Mouse (Mus musculus) lung, embryonic 16.5 days (tissue): ENCODE data around the gene Agbl5. TPM values are rescaled to one million over a fixed set of nuclear protein-coding genes. Genes with fewer than 3 reads are reported as not detected.

Source experiments
- ATAC-seq: fragments of 200-750 bp; cut with Nextera tagmentation; 2 replicates; pipeline ENCODE4 v1.8.0; 2017; ENCODE audit warnings: low read depth, mild to moderate bottlenecking, moderate library complexity
- H3K27ac ChIP-seq: fragments of 300-500 bp; sonication (generic); 2 replicates; pipeline ENCODE4 v1.5.1; 2014; ENCODE audit warnings: mild to moderate bottlenecking, control low read depth, low read length
- H3K27me3 ChIP-seq: fragments of 300-500 bp; sonication (generic); 2 replicates; pipeline ENCODE4 v1.6.1; 2014; ENCODE audit warnings: low read depth, low read length, mixed read lengths; ENCODE audit not compliant: control insufficient read depth, insufficient read depth
- H3K36me3 ChIP-seq: fragments of 300-500 bp; sonication (generic); 2 replicates; pipeline ENCODE4 v1.6.1; 2014; ENCODE audit warnings: low read length; ENCODE audit not compliant: control insufficient read depth, insufficient read depth
- H3K4me1 ChIP-seq: fragments of 300-500 bp; sonication (generic); replicated peaks from 2 replicates; pipeline ENCODE4 v1.6.1; 2014; ENCODE audit warnings: low read length, mixed read lengths; ENCODE audit not compliant: control insufficient read depth, insufficient read depth
- H3K4me2 ChIP-seq: fragments of 300-500 bp; sonication (generic); 2 replicates; pipeline ENCODE4 v1.6.1; 2014; ENCODE audit warnings: low read depth, low read length, control low read depth
- H3K4me3 ChIP-seq: fragments of 300-500 bp; sonication (generic); 2 replicates; pipeline ENCODE4 v1.5.1; 2014; ENCODE audit warnings: mild to moderate bottlenecking, low read length, control low read depth
- H3K9ac ChIP-seq: fragments of 300-500 bp; sonication (generic); 2 replicates; pipeline ENCODE4 v1.6.1; 2014; ENCODE audit warnings: low read length, control low read depth
- H3K9me3 ChIP-seq: fragments of 300-500 bp; sonication (generic); 2 replicates; pipeline ENCODE4 v1.6.1; 2016; ENCODE audit warnings: low read length; ENCODE audit not compliant: control insufficient read depth
- WGBS: fragments of 180-500 bp; shearing (Covaris S2); extraction: QIAGEN DNeasy Blood & Tissue Kit; methylation state at CpG from one replicate; pipeline ENCODE4 v1.1.7; 2014; 5-methylcytosine and 5-hydroxymethylcytosine counted together
- polyA plus RNA-seq: library from polyadenylated mRNA; unstranded; fragments of >200 nt; fragmentation: Nextera tagmentation; extraction: Ambion mirVana; gene quantifications from 2 replicates; pipeline ENCODE4 v1.2.1, GENCODE M21; 2015

Gene Agbl5
- polyA plus RNA-seq, 1 experiment from 2014 or later = 21.2 TPM

DNA sequence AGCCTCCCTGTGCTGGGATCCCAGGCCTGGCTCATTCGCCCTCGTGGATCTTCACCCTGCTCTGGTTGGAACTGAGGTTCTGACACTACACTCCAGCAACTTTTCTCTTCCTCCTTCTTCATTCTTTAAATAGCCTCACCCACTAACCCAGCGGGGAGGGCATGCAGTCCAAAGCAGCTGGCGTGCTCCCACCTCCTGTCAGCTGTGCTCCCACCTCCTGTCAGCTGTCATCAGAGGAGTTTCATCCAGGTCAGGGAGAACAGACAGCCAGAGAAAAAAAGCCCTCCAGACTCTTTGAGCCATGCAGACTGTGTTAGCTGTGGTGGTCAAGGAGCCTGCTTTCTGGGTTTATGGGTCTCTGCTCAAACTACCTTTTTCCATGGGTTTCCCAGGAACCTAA is 42.9 kb downstream of the Agbl5 start:
- no peaks in the 10 kb centered on the region for H3K9me3 ChIP-seq
- no peaks in the 10 kb centered on the region for H3K27me3 ChIP-seq
- WGBS = 67% methylated on average over 4 of the region's 4 CpGs
- ATAC-seq = no peak
- no peak overlapping the region for H3K4me2 ChIP-seq
- no peak overlapping the region for H3K9ac ChIP-seq
- no peaks in the 10 kb centered on the region for H3K36me3 ChIP-seq
- no peaks in the 10 kb centered on the region for H3K4me1 ChIP-seq
- no peak overlapping the region for H3K27ac ChIP-seq
- H3K4me3 ChIP-seq = no peak overlapping the region

DNA sequence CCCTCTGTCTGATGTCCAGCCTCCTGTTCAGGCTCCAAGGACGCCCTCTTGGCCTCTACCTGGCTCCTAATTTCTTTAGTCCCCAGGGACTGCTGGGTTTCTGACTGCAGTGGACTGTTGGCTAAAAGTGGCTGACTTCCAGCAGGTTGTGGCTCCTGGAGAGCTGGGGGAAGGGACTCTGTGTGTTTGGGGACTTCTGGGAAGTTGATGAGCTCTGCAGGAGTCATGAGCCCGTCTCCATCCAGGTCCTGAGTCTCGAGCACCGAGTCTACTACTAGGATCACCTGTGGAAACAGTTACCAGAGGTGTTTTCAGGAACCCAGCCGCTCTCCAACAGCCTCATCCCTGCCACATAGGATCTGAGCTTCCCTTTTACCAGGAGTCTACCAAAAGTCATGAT is 45.2 kb downstream of the Agbl5 start:
- 58% methylated on average over 5 of the region's 5 CpGs for WGBS
- H3K4me3 ChIP-seq = no peak overlapping the region
- ATAC-seq = no peak

DNA sequence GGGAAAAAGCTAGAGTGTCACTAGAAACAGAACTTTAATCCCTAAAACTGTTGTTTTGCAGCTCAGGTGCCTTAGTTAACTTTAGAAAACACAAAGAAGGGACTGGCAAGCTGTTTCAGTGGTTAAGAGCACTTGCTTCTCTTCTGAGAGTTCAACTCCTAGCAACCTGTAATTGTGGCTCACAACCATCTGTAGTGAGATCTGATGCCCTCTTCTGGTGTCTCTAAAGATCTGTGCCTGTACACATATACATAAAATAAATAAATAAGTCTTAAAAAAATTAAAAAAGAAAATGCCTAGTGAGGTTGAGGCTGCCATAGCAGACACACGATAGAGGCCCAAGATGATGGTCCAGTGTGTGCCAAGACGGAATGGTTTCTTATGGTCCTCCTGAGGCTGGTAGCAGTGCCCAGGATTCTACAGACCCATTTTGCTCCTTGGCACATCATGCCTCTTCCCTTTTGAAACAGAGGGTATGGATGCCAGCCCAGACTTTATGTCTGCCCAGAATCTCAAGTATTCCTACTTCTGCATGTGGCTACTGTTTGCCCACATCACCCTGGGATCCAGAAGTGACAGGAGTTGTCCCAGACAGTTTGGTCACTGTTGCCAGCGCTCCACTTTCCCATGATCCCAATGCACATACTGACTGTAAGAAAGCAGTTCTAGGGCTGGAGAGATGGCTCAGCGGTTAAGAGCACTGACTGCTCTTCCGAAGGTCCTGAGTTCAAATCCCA is 46.4 kb downstream of the Agbl5 start:
- Histone ChIP-seq H3K9me3 (no peaks in the 10 kb centered on the region), H3K4me3 (no peak overlapping the region), H3K27me3 (no peaks in the 10 kb centered on the region), H3K36me3 (no peaks in the 10 kb centered on the region), H3K27ac (no peak overlapping the region), H3K9ac (no peak overlapping the region), H3K4me1 (no peaks in the 10 kb centered on the region), H3K4me2 (no peak overlapping the region)
- WGBS = 79% methylated on average over 5 of the region's 5 CpGs
- no peak for ATAC-seq

More for the DNA sequence above, 45.2 kb downstream of the Agbl5 start:
- Histone ChIP-seq H3K27ac (no peak overlapping the region), H3K36me3 (no peaks in the 10 kb centered on the region), H3K27me3 (no peaks in the 10 kb centered on the region), H3K4me2 (no peak overlapping the region), H3K9me3 (no peaks in the 10 kb centered on the region), H3K4me1 (no peaks in the 10 kb centered on the region), H3K9ac (no peak overlapping the region)

DNA sequence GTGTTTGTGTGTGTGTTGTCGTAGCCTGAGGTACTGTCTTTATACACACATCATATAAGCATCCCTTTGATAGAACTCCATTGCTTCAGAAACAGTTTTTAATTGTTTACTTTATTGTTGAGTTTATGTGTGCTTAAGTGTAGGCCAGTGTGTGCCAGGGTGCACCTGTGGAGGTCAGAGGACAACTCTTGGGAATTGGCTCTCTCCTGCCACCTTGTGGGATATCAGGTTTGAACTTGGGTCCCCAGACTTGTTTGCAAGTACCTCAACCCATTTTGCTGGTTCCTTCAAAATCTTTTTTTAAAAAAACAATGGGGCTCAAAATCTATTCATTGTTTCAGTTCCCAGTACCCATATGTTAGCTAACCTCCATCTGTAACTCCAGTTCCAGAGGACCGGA is 54.5 kb downstream of the Agbl5 start:
- Histone ChIP-seq H3K36me3 (no peaks in the 10 kb centered on the region), H3K27ac (no peak overlapping the region), H3K27me3 (no peaks in the 10 kb centered on the region; the same call in 1 of the 2 replicates), H3K4me2 (no peak overlapping the region), H3K9me3 (no peaks in the 10 kb centered on the region), H3K4me1 (no peaks in the 10 kb centered on the region), H3K4me3 (no peak overlapping the region), H3K9ac (no peak overlapping the region)
- no peak for ATAC-seq
- 83% methylated on average over 2 of the region's 2 CpGs for WGBS

DNA sequence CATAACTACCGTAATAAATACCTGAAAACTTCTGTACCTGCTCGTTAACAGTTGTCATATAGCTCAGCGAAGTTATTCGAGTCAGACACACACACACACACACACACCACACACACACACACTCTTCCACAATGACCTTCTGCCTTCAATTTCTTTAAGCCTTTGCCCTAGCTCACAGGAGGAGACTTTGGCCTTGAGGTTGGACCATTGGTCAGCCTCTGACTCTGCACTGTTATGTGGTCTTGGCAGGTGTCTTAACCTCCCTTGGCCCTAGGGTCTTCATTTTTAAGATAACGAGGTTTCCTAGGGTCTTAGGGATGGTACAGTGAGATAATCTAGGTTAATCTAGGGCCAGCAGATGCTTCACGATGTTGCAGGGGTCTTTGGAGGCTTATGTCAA is 55.9 kb downstream of the Agbl5 start:
- H3K4me3 ChIP-seq = no peak overlapping the region
- no peaks in the 10 kb centered on the region for H3K36me3 ChIP-seq
- H3K4me1 ChIP-seq = peaks cover 4% of the 10 kb centered on the region; the same call in 1 of the 2 replicates
- WGBS = 88% methylated on average over 6 of the region's 6 CpGs
- no peak overlapping the region for H3K9ac ChIP-seq
- H3K27ac ChIP-seq = no peak overlapping the region
- no peak for ATAC-seq
- H3K27me3 ChIP-seq = no peaks in the 10 kb centered on the region; the same call in 1 of the 2 replicates
- H3K4me2 ChIP-seq = no peak overlapping the region
- H3K9me3 ChIP-seq = no peaks in the 10 kb centered on the region

DNA sequence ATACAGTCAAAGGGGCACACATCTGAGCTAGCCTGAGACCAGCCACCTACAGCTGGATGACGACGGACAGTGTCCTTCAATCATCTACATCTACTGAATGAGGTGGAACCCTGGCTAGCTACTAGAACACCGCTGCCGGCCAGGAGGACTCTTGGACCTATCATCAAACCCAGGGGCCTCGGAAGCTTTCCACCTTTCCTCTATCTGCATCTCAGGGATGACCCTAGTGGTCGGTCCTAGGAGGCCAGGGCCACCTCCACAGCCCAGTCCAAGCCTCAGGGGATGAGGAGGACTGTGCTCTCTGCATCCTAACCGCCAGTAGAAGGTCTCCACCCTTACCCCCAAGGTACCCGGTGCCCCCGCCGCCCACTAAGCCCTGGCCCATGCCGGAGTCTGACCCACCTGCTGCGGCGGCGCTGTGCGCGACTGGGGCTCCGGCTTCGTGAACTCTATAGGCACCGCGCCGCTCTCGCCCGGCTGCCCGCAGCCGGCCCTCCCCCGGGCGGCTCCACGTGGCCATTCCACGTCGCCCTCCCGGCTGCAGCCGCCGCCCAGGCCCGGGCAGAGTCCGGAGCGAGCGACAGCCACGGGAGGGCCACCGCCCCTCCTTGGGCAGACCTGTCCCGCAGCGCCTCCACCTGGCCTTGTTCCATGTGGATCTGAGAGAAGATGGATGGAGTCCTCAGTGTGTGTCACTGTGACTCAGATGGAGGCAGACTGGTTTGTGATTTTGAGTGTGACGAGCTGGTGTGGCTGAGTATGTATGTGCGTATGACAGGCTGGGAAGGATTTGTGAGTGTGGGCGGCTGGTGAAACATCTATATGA is 56.7 kb downstream of the Agbl5 start, which contains the start of gene Cgref1:
TSS of gene Cgref1 (minus strand) at position 636 of the 826 bp plus-strand sequence.
- Histone ChIP-seq H3K9ac (peak within 1 kb of the TSS; percentile 55), H3K36me3 (no peaks in the 10 kb centered on the region), H3K4me2 (peak within 1 kb of the TSS; percentile 68), H3K4me1 (peaks cover 7% of the 10 kb centered on the region), H3K27ac (no peak within 1 kb of the TSS), H3K27me3 (no peaks in the 10 kb centered on the region; the same call in 1 of the 2 replicates), H3K9me3 (no peaks in the 10 kb centered on the region), H3K4me3 (peak within 1 kb of the TSS; percentile 47)
- peak; percentile 48 for ATAC-seq
- WGBS = 4% methylated on average over 44 of the region's 44 CpGs

DNA sequence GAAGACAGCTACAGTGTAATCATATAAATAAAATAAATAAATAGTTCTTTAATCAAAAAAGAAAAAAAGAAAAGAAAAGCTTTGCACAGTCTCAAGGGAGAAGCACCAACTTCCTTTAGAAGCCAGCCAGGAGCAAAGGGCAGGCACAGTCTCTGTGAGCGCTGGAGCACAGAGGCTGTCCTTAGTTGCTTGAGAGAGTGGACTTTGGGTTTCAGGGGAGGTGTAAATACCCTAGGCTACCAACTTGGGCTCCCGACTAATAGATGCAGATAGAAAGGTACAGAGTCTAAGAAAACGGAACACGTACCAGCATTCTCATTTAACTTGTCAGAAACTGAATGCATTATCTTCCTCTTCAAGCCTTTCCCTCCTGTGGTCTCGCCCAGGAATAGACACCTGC is 60.1 kb downstream of the Agbl5 start:
- WGBS = 81% methylated on average over 5 of the region's 5 CpGs
- H3K9ac ChIP-seq = no peak overlapping the region
- no peaks in the 10 kb centered on the region for H3K9me3 ChIP-seq
- peaks cover 9% of the 10 kb centered on the region for H3K36me3 ChIP-seq
- H3K4me1 ChIP-seq = peaks cover 15% of the 10 kb centered on the region
- no peak overlapping the region for H3K4me3 ChIP-seq
- ATAC-seq = no peak
- no peaks in the 10 kb centered on the region; the same call in 1 of the 2 replicates for H3K27me3 ChIP-seq
- H3K4me2 ChIP-seq = no peak overlapping the region
- H3K27ac ChIP-seq = no peak overlapping the region

DNA sequence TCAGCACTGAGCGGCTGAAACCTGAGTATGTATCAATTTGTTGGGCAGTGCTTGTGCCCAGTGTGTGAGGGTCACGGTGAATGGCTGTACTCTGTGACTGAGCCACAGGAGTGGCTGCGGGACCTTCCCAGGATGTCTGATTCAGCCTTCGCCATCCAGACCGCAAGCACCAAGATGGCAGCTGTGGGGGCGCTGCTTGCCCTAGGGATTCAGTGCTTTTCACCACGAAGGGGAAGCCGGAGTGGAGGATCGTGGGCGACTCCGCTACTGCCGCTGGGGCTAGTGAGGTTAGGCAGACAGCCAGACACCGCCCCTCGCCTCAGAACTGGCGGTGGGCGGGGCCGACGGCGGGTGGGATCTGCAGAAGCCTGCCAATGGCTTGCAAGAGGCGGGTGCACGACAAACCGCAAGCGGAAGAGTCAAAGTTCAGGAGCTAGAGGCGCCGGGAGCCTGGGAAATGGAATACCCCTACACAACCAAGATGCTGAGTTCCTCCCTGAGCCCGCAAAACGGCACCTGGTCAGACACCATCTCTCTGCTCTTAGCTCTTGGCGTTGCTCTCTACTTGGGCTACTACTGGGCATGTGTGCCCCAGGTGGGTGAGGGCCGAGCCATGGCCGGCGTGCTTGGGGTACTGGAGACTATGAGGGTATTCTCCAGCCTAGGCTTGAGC is 61.3 kb downstream of the Agbl5 start:
- peak overlapping the region; percentile 64 for H3K27ac ChIP-seq
- no peaks in the 10 kb centered on the region for H3K9me3 ChIP-seq
- no peaks in the 10 kb centered on the region; the same call in 1 of the 2 replicates for H3K27me3 ChIP-seq
- under 1% methylated on average over 31 of the region's 31 CpGs for WGBS
- peak overlapping the region; percentile 78 for H3K4me3 ChIP-seq
- peak; percentile 94 for ATAC-seq
- peak overlapping the region; percentile 74 for H3K9ac ChIP-seq
- peaks cover 20% of the 10 kb centered on the region for H3K36me3 ChIP-seq
- H3K4me1 ChIP-seq = peaks cover 15% of the 10 kb centered on the region
- H3K4me2 ChIP-seq = peak overlapping the region; percentile 94

DNA sequence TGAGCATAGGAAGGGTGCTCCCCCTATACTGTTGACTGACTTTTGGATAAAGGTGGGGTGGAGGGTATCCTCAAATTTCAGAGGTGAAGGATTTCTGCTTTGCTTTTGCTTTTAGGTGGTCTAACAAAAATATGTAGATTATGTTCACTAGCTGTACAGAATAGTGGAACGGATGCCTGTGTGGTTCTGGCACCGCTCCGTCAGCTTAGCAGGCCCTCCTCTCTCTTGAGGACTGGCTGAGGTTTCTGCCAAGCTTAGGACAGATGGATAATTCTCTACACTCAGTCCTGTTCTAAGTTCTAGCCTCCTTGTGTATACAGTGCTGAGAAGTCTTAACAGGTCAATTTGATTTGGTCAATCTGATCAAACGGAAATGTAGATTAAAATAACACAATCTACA is 62.0 kb downstream of the Agbl5 start:
- Histone ChIP-seq H3K27ac (peak overlapping the region; percentile 64), H3K9ac (peak overlapping the region; percentile 74), H3K4me2 (peak overlapping the region; percentile 94), H3K36me3 (peaks cover 24% of the 10 kb centered on the region), H3K4me3 (peak overlapping the region; percentile 78), H3K4me1 (peaks cover 15% of the 10 kb centered on the region), H3K27me3 (no peaks in the 10 kb centered on the region), H3K9me3 (no peaks in the 10 kb centered on the region)
- ATAC-seq = peak; percentile 0; the same call in 1 of the 2 replicates
- WGBS = 63% methylated on average over 4 of the region's 4 CpGs
